Mouse (Mus musculus) ES-CJ7 (cell line): ENCODE data around the gene Lrrc27.

ENCODE experiments used
- DNase-seq: peaks from one replicate; pipeline ENCODE4 v3.0.0; 2011; ENCODE audit warnings: low read depth, low spot score

Gene Lrrc27

GRCm38 (mm10) chr7:139246086-139246485, 33.3 kb downstream of the Lrrc27 start:
- DNase-seq = no peak

- DNase-seq = peak; percentile 28
These were observed 34.4 kb downstream of the Lrrc27 start for GRCm38 (mm10) chr7:139246931-139247880.

- peak; percentile 38 for DNase-seq
These were observed 35.3 kb downstream of the Lrrc27 start, which contains the start of gene Pwwp2b for GRCm38 (mm10) chr7:139247881-139248614. Pwwp2b (plus strand) TSS chr7:139248482.

- no peak for DNase-seq
These were observed 36.0 kb downstream of the Lrrc27 start for GRCm38 (mm10) chr7:139248615-139249405.

- DNase-seq = no peak
These were observed 36.8 kb downstream of the Lrrc27 start for GRCm38 (mm10) chr7:139249406-139250210.

- no peak for DNase-seq
These were observed 39.1 kb downstream of the Lrrc27 start for GRCm38 (mm10) chr7:139251881-139252301.

GRCm38 (mm10) chr7:139252566-139252965, 39.8 kb downstream of the Lrrc27 start:
- no peak for DNase-seq

- DNase-seq = no peak
These were observed 40.2 kb downstream of the Lrrc27 start for GRCm38 (mm10) chr7:139252986-139253385.

GRCm38 (mm10) chr7:139253462-139253861, 40.7 kb downstream of the Lrrc27 start:
- DNase-seq = no peak

- no peak for DNase-seq
These were observed 41.8 kb downstream of the Lrrc27 start for GRCm38 (mm10) chr7:139254626-139255025.

- DNase-seq = no peak
These were observed 45.2 kb downstream of the Lrrc27 start for GRCm38 (mm10) chr7:139257752-139258542.

GRCm38 (mm10) chr7:139264337-139264736, 51.5 kb downstream of the Lrrc27 start:
- DNase-seq = no peak

- no peak for DNase-seq
These were observed 52.8 kb downstream of the Lrrc27 start for GRCm38 (mm10) chr7:139265634-139266033.

GRCm38 (mm10) chr7:139266431-139266830, 53.6 kb downstream of the Lrrc27 start:
- DNase-seq = no peak

GRCm38 (mm10) chr7:139266886-139267870, 54.4 kb downstream of the Lrrc27 start:
- no peak for DNase-seq

GRCm38 (mm10) chr7:139270738-139271137, 58.0 kb downstream of the Lrrc27 start:
- no peak for DNase-seq

- DNase-seq = no peak
These were observed 59.1 kb downstream of the Lrrc27 start for GRCm38 (mm10) chr7:139271871-139272270.

GRCm38 (mm10) chr7:139272639-139273396, 60.0 kb downstream of the Lrrc27 start:
- DNase-seq = no peak
